Mouse (Mus musculus): Measurements from ENCODE around the gene Siglecg. TPM values are rescaled to one million over a fixed set of nuclear protein-coding genes. Genes with fewer than 3 reads are reported as not detected.

Siglecg gene
- polyA plus RNA-seq, 1 experiment from 2014 or later = 0.07 TPM

DNA sequence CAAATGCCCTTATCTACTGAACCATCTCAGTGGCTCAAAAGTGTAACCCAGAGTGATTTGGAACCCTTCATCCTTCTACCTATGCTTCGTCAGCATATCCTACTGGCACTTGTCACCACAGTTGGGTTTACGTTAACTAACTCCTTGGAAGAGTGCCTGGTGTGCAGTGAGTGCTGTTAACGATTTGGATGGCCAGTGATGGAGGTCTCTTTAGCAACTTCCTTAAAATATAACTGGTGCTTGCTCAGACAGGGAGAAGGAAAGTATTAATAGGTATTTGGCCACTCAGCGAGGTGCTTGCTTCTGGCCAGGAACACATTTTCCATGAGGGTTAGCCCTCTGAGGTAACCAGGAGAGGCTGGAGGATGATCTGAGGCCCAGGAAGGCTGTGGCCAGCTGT is 39.8 kb downstream of the Siglecg start:
- Histone ChIP-seq H3K9me3 (replicated peaks) (no peaks in the 10 kb centered on the region), H3K36me3 (peaks cover 15% of the 10 kb centered on the region), H3K27ac (replicated peaks) (no peak overlapping the region), H3K4me1 (peaks cover 16% of the 10 kb centered on the region), H3K4me3 (no peak overlapping the region), H3K27me3 (ENCODE audit: low read depth, poor library complexity, severe bottlenecking) (no peaks in the 10 kb centered on the region)
- WGBS = 87% methylated on average over 4 of the region's 4 CpGs
- DNase-seq (ENCODE audit: low spot score) = no peak

DNA sequence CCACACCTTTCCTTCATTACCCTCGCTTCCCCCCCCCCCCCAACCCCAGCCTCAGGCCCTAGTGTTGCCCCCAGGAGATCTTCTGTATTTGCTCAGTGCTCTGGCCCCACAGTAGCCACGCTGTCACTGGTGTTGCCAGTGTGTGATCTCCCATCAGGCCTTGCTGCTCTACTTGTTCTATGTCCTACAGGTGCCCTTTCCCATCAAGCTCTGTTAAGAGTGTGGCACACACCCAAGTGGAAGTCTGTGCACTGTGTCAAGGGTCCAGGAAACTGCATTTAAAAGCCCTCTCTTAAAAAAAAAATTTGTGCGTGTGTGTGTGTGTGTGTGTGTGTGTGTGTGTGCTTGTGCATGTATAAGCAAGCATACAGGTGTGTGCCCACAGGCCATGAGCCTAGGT is 40.2 kb downstream of the Siglecg start:
- Histone ChIP-seq H3K4me3 (no peak overlapping the region), H3K36me3 (peaks cover 20% of the 10 kb centered on the region), H3K9me3 (replicated peaks) (no peaks in the 10 kb centered on the region), H3K4me1 (peaks cover 12% of the 10 kb centered on the region), H3K27ac (replicated peaks) (no peak overlapping the region), H3K27me3 (ENCODE audit: low read depth, poor library complexity, severe bottlenecking) (no peaks in the 10 kb centered on the region)
- no peak for DNase-seq (ENCODE audit: low spot score)
- 86% methylated on average over 2 of the region's 3 CpGs for WGBS

DNA sequence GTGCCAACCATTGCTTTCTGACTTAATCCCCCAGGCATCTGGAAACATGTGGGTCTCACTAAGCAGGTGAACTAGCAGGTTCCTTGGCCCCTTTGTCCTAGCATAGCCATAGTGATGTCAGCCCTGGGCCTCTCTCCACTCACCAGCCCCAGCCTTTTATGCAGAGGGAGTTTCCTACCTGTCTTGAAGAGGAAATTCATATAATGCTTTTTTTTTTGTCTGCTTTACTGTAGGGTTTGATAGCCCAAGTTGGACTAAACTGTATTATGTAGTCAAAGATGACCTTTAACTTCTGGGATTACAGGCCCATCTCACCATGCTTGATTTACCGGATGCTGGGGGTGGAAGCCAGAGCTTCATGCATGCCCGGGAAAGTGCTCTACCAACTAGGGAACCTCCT is 41.8 kb downstream of the Siglecg start:
- Histone ChIP-seq H3K4me1 (peaks cover 4% of the 10 kb centered on the region), H3K27ac (replicated peaks) (no peak overlapping the region), H3K36me3 (peaks cover 35% of the 10 kb centered on the region), H3K9me3 (replicated peaks) (no peaks in the 10 kb centered on the region), H3K4me3 (no peak overlapping the region), H3K27me3 (ENCODE audit: low read depth, poor library complexity, severe bottlenecking) (no peaks in the 10 kb centered on the region)
- WGBS = 96% methylated on average over 2 of the region's 2 CpGs
- no peak for DNase-seq (ENCODE audit: low spot score)

DNA sequence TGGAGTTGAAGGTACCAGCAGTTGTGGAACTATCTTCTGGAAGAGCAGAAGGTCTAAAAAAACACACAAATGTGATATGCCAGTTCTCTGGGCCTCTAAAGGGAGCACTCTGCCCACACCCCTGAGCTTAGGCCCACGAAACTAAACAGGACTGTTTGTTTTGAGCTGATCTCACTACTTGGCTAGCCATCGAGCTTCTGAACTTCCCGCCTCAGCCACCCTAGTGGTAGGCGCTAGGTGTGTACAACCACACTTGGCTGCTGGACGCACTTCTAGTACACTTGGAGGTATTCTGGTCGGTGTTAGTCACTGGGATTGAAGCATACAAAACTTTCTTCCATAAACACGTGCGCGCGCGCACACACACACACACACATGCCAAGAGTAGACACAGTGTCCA is 43.7 kb downstream of the Siglecg start:
- peaks cover 54% of the 10 kb centered on the region for H3K36me3 ChIP-seq
- H3K9me3 ChIP-seq (replicated peaks) = no peaks in the 10 kb centered on the region
- no peaks in the 10 kb centered on the region for H3K4me1 ChIP-seq
- H3K4me3 ChIP-seq = no peak overlapping the region
- DNase-seq (ENCODE audit: low spot score) = no peak
- no peak overlapping the region for H3K27ac ChIP-seq (replicated peaks)
- H3K27me3 ChIP-seq (ENCODE audit: low read depth, poor library complexity, severe bottlenecking) = no peaks in the 10 kb centered on the region
- 95% methylated on average over 11 of the region's 11 CpGs for WGBS

DNA sequence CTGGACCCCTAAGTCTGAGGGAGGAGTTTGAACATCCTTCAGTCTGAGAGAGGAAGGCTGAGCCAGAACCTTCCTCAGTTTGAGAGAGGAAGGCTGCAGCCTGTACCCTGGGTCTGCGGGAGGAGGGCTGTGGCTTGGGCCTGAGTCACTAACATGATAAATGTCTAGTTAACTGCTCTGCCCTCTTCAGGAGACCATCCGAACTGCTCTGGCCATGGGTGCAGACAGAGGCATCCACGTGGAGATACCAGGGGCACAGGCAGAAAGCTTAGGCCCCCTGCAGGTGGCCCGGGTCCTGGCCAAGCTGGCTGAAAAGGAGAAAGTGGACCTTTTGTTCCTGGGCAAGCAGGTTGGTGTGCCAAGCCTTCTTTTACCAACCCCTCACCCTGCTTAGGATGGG is 44.6 kb downstream of the Siglecg start:
- Histone ChIP-seq H3K36me3 (peaks cover 63% of the 10 kb centered on the region), H3K4me1 (no peaks in the 10 kb centered on the region), H3K9me3 (replicated peaks) (no peaks in the 10 kb centered on the region), H3K27ac (replicated peaks) (no peak overlapping the region), H3K27me3 (ENCODE audit: low read depth, poor library complexity, severe bottlenecking) (no peaks in the 10 kb centered on the region), H3K4me3 (no peak overlapping the region)
- DNase-seq (ENCODE audit: low spot score) = no peak
- 46% methylated on average over 4 of the region's 4 CpGs for WGBS

DNA sequence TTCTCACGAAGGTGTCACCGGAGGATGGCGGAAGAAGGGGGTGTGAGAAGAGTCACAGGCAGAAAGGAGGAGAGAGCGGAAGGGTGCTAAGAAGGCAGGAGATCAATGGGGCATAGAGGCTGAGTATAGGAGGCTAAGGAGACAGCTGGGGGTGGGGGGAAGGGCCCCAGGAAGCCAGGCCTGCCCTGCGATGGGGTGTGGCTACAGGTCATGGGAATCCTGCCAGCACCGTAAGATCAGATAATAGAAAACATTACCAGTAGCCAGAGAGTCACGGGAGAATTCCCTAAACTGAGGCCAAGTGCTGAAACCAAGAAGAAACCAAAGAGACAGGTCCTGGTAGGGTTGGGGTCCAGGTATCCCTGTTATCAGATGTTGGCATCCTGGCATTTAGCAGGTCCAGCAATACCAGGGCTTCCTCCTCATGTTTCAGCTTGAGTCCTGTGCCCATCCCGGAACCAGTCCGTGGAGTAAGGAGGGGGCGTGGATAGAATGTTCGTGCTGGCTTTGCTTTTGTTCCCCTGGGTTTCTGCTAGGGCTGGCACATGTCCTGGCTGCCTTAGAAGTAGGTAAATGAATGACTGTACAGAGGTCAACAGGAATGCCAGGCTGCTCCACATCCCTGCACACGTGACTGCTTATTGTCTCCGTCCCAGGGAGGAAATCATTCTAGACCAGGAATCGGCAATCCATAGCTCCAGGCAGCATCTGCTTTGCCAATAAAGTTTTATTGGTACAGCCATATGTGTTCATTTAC is 45.8 kb downstream of the Siglecg start:
- Histone ChIP-seq H3K36me3 (peaks cover 67% of the 10 kb centered on the region), H3K9me3 (replicated peaks) (no peaks in the 10 kb centered on the region), H3K4me3 (no peak overlapping the region), H3K4me1 (no peaks in the 10 kb centered on the region), H3K27me3 (ENCODE audit: low read depth, poor library complexity, severe bottlenecking) (no peaks in the 10 kb centered on the region), H3K27ac (replicated peaks) (no peak overlapping the region)
- WGBS = 93% methylated on average over 14 of the region's 14 CpGs
- DNase-seq (ENCODE audit: low spot score) = no peak

DNA sequence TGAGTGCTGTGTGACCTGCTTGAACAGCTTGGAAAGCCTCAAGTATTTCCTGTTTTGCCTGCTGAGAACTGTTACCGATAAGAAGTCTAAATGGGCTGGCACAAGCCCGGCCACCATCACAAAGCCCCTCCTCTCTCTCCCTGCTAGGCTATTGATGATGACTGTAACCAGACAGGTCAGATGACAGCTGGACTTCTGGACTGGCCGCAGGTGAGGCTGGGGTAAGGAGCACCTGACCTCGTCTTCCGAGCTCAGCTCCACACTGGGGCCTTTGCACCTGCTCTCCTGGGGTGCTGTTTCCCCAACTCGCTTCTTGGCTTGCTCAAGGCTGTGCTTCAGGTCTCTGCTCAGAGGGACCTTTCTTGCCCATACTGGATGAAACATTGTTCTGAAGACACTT is 46.4 kb downstream of the Siglecg start:
- WGBS = 90% methylated on average over 6 of the region's 6 CpGs
- H3K4me1 ChIP-seq = no peaks in the 10 kb centered on the region

DNA sequence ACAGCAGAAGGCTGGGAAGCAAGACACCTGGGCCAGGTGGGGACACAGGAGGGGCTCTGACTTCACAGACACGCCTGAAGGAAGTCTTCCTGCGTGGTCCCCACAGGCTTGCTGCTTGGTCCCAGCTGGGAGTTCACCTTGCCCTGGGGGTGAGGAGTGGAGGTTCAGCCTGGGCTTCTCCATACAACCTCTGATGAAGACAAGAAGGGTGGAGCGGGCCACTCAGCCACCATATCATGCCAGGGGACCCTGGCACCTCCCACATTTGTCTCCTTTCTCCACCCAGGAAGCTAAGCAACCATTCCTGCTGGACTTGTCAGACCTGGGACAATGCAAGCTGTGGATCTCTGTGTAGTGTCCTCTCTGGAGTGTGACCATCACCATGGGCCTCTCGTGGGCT is 54.8 kb downstream of the Siglecg start, which contains the start of gene Vsig10l:
Gene Vsig10l (plus strand): TSS at position 301 of the 400 bp plus-strand sequence.
- peaks cover 2% of the 10 kb centered on the region; the same call in 1 of the 2 replicates for H3K36me3 ChIP-seq
- no peaks in the 10 kb centered on the region for H3K9me3 ChIP-seq (replicated peaks)
- no peak for DNase-seq (ENCODE audit: low spot score)
- no peak within 1 kb of the TSS for H3K27ac ChIP-seq (replicated peaks)
- 82% methylated on average over 4 of the region's 4 CpGs for WGBS
- peaks cover 49% of the 10 kb centered on the region for H3K27me3 ChIP-seq (ENCODE audit: low read depth, poor library complexity, severe bottlenecking)
- peaks cover 20% of the 10 kb centered on the region for H3K4me1 ChIP-seq
- H3K4me3 ChIP-seq = no peak within 1 kb of the TSS

More for the DNA sequence above, 46.4 kb downstream of the Siglecg start:
- no peak overlapping the region for H3K27ac ChIP-seq (replicated peaks)
- H3K4me3 ChIP-seq = no peak overlapping the region
- no peaks in the 10 kb centered on the region for H3K9me3 ChIP-seq (replicated peaks)
- peaks cover 67% of the 10 kb centered on the region for H3K36me3 ChIP-seq
- no peaks in the 10 kb centered on the region for H3K27me3 ChIP-seq (ENCODE audit: low read depth, poor library complexity, severe bottlenecking)
- no peak for DNase-seq (ENCODE audit: low spot score)

DNA sequence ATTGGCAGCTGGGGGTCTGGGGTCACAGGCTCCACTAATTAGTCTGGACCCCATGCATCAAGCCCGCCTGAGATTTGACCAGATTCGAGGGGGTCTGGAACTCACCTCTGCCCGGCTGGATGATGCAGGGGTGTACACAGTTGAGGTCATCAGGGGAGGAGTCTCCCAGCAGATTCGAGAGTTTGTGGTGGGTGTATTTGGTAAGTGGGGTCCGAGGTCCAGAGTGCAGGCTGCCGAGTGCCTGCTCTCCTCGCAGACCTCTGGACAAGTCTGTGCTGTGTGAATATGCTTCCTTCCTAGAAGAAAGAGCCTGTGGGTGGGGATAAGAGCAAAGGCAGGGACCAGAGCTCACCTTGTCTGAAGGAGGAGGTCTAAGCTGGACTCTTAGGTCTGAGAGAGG is 56.0 kb downstream of the Siglecg start:
- Histone ChIP-seq H3K4me1 (peaks cover 20% of the 10 kb centered on the region), H3K36me3 (no peaks in the 10 kb centered on the region), H3K27ac (replicated peaks) (no peak overlapping the region), H3K9me3 (replicated peaks) (no peaks in the 10 kb centered on the region), H3K4me3 (no peak overlapping the region), H3K27me3 (ENCODE audit: low read depth, poor library complexity, severe bottlenecking) (peaks cover 55% of the 10 kb centered on the region)
- DNase-seq (ENCODE audit: low spot score) = no peak
- WGBS = 88% methylated on average over 7 of the region's 7 CpGs

DNA sequence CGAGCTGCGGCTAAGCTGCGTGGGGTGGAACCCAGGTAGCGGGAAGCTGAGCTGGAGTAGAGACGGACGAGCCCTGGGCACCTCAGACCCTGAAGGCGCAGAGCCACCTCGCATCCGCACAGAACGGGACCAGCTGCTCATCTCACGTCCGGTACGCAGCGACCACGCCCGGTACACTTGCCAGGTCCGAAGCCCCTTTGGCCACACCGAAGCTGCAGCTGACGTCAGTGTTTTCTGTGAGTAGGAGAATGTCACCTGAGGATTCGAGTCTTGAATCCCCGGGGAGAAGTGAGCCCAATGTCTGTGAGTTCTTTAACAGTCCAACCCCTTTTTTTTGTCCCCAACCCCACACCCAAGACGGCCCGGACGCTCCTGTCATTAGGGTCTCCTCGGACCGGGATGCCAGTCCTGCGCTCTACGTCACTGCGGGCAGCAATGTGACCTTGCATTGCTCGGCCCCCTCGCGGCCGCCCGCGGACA is 56.9 kb downstream of the Siglecg start:
- Histone ChIP-seq H3K9me3 (replicated peaks) (no peaks in the 10 kb centered on the region), H3K4me1 (peaks cover 20% of the 10 kb centered on the region), H3K36me3 (no peaks in the 10 kb centered on the region), H3K27ac (replicated peaks) (peak overlapping the region; percentile 43; the same call in 1 of the 2 replicates), H3K27me3 (ENCODE audit: low read depth, poor library complexity, severe bottlenecking) (peaks cover 55% of the 10 kb centered on the region), H3K4me3 (peak overlapping the region; percentile 62)
- DNase-seq (ENCODE audit: low spot score) = no peak
- 8% methylated on average over 35 of the region's 35 CpGs for WGBS

DNA sequence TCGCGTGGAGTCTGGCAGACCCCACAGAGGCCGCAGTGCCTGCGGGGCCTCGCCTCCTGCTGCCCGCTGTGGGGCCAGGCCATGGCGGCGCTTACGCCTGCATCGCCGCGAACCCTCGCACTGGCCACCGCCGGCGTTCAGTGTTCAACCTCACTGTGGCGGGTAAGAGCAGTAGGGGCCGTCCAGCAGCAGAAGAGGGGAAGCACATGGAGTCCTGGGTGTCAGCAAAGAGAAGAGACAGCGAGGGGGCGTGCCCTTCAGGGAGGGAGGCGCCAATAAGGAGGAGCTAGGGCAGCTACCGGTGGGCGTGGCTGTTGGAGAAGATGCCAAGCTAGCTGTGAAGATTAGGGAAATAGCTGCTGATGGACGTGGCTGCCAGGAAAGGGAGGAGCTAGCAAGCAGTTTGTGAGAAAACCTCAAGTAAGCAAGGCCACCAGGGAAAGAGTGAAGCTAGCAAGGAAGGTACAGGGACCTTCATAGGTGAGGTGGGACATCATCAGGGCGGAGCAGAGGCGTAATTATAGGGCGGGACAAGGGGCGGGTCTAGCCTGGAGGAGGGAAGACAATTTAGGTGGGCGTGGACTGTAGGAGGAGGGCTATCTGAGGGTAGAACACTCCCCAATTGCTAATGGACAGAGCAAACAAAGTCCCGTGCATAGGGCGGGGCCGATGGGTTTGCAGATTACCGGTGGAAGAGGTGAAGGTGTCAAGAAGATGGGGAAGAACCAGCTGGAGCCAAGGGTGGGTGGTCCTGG is 57.5 kb downstream of the Siglecg start:
- Histone ChIP-seq H3K27ac (replicated peaks) (peak overlapping the region; percentile 55; the same call in 1 of the 2 replicates), H3K4me3 (peak overlapping the region; percentile 62)

DNA sequence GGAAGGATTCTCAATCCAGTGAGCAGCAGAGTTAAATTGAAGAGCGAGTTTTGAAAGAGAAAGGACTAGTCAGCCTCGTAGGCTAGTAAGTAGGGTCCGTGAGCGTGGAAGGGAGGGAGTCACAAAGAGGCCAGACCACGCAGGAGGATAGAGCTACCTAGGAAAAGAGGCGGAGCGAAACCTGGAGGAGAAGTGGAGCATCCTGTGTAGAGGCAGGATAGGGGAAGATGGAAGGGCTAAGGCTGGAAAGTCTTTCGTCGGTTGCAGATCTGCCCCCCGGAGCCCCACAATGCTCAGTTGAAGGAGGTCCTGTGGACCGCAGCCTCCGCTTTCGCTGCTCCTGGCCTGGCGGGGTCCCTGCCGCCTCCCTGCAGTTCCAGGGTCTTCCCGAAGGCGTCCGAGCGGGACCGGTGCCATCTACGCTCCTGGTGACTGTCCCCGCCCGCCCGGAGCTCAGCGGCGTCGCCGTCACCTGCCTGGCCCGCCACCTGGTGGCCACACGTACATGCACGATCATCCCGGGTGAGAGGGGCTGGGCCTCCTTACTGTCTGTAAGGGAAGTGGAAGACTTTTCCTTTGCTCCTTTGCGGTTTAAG is 58.2 kb downstream of the Siglecg start:
- WGBS = 1% methylated on average over 33 of the region's 33 CpGs
- H3K36me3 ChIP-seq = no peaks in the 10 kb centered on the region
- peaks cover 55% of the 10 kb centered on the region for H3K27me3 ChIP-seq (ENCODE audit: low read depth, poor library complexity, severe bottlenecking)
- no peaks in the 10 kb centered on the region for H3K9me3 ChIP-seq (replicated peaks)
- peak overlapping the region; percentile 55; the same call in 1 of the 2 replicates for H3K27ac ChIP-seq (replicated peaks)
- H3K4me3 ChIP-seq = peak overlapping the region; percentile 62
- DNase-seq (ENCODE audit: low spot score) = peak; percentile 84
- H3K4me1 ChIP-seq = peaks cover 20% of the 10 kb centered on the region

More for the DNA sequence above, 57.5 kb downstream of the Siglecg start:
- peak; percentile 87 for DNase-seq (ENCODE audit: low spot score)
- Histone ChIP-seq H3K27me3 (ENCODE audit: low read depth, poor library complexity, severe bottlenecking) (peaks cover 55% of the 10 kb centered on the region), H3K36me3 (no peaks in the 10 kb centered on the region), H3K4me1 (peaks cover 20% of the 10 kb centered on the region), H3K9me3 (replicated peaks) (no peaks in the 10 kb centered on the region)
- WGBS = 1% methylated on average over 33 of the region's 33 CpGs

All from midbrain, embryonic 10.5 days (tissue).